Mouse (Mus musculus) retina, adult 2 months (tissue): ENCODE data around the gene Espl1.

Source experiments
- DNase-seq: peaks from one replicate; pipeline ENCODE4 v3.0.0-alpha.2; 2012; ENCODE audit warnings: low read depth, low spot score

The Espl1 gene

DNA sequence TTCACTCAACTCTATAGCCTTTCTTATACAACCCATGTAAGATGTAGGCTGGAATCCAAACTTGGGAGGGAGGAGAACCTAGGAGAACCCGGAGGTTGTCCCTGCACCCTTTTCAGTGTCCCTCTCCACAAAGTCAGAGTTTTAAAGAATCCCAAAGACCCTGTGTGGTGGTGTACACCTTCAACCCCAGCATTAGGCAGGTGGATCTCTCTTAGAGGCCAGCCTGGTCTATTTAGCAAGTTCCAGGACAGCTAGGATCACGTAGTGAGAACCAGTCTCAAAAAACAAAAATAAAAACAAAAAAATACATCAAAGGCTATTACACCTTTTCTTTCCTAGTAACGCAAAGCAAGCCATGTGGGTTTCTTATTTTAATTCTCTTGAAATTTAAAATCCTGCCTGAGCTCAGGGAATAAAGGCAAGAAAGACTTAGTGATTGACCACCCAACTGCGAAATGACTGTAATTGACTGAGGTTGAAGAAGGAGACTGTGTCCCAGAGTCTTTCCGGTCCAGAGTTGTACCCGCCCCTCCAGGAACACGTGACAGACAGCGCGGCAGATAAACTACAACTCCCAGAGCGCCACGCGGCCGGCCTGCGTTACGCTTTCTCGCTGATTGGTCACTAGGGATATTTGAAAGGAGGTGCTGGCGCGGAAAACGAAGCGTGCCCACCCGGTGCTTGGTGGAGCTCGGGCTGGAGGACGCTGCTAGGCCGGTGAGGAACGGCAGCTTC is at the start of gene Espl1:
TSS of gene Espl1 (plus strand) at position 634 of the 735 bp plus-strand sequence.
- peak; percentile 71 for DNase-seq

DNA sequence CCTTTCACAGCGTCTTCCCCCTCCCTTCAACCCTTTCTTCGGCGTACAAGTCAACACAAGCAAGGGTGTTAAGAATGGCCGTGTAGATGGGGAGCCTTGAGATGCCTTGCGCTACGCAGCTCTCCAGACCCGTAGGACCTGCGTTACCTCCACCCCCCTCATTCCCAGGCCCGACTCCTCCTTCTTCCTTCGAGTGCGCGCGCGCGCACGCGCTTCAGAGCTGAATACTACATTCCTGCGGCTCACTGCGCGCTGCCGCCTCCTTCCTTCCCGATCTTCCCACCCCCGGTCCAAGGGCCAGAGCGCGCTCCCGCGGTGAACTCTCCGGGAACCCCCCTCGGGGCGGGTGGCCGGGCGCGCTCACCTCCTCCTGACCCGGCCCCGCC is 49.2 kb upstream of the Espl1 start:
- peak; percentile 79 for DNase-seq

DNA sequence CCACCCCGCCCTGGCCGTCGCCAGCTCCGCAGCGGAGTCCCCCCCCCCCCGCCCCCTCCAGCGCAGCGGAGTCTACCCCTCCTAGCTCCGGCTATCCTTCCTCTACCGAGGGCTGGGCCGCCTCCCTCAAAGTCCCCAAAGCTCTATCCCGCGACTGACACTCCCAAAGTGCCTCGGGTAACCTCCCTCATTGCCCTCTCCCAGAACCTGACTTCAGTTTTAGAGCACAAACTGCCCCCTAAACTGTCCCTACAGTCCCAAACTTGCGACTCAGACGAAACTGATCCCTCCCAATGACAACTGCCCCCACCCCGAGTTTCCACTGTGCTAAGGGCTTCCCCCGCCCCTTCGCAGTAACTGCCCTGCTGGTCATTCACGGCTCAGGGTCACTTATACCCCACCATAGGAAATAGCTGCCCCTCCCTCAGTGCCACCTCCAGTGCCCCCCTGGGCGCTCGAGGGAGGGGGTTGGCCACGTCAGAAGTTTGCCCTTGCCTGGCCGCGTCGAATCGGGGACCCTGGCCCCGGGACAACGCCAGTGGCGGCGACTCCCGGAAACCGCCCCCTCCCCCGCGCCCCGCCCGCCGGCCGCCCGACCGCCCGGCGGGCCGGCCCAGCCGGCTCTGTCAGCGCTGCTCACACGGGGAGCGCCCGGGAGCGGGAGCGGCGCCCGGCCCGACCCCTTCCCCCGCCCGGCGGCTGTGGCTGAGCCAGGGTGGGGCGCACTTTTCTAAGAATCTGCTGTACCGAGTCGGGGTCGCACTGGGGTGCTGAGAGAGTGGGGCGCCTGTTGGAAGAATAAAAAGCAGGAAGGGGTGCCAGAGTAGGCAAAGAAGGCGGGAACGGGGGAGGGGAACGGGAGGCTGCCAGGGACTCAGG is 48.6 kb upstream of the Espl1 start:
- DNase-seq, result no peak

DNA sequence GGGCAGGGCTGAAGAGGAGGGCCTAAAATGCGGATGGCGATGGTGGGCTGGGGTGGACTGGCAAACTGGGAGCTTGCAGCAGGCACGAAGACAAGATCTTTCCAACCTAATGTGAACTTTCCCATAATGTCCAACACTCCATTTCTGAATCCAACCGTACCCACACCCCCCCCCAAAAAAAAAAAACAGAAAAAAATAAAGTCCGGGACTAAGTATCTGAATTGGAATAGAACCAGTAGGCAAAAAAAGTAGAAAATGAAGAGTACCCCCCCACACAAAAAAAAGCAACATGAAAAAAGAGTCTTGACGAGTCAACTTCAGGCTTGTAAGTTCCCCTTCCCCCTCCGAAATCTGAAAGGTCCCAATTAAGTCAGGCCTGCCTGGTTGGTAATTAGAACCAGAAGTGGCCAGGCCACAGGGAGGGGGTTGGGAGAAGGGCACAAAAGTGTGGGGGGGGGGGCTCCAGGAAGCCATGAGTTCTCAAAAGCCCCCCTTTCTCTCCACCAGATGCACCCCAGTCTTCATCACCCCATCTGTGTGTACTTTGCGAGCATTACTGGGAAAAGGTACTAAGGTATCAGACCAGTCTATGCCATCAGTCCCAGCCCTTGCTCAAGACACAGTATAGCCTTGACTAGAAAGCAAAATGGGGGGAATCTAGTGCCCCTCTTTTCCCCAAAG is 47.8 kb upstream of the Espl1 start:
- DNase-seq, result no peak

DNA sequence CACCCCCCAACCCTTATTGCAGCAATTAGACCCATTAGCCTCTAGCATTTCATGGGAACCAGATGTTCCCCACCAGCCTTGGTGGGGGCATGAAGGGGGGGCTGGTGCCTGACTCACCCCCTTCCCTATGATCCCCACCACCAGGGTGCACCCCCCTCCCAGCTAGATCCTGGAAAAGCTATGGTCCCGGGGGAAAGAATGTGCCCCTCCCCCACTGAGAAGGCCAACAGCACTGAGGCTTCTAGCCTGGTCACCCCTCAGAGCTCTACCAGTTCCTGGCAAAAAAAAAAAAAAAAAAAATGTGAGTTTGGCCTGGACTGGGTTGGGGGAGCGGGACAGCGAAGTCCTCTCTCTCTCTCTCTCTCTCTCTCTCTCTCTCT is 47.3 kb upstream of the Espl1 start:
- DNase-seq, result no peak

DNA sequence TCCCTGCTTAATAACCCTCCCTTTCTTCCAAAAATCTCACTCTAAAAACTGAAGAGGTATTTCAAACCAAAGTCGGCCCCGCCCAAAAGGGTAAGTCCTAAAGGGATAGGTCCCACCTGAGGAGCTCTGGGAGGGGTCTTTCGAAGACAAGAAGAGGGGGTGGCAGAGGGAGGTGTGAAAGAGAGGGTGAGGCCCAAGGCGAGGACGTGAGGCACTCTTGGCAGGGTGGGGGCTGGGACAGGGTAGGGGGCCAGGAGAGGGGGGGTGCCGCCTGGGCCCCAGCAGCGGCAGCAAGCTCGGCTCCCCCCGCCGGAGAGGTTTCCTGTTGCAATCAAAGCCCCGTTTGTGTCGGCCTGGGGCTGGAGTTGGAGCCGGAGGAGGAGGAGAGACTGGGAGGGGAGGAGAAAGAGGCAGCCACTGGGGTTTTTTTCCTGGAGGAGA is 46.8 kb upstream of the Espl1 start:
- no peak for DNase-seq

DNA sequence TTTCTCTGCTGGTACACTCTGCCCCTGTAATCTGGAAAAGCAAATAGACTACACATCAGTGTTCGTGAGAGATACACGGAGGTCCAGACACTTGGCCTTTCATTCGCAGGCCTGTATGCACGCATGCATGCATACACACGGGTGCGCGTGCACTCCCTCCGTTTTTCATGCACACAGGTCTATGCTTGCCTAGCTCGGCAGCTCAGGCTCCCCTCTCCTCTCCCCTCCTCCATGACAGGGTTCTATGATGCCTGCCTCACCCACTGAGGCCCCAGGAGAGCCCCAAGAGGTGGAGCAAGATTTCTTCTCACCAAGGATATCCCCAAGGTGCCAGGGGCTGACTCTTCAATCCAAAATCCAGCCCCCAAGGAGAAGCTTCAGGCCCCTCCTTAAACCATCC is 46.1 kb upstream of the Espl1 start:
- DNase-seq, result no peak

DNA sequence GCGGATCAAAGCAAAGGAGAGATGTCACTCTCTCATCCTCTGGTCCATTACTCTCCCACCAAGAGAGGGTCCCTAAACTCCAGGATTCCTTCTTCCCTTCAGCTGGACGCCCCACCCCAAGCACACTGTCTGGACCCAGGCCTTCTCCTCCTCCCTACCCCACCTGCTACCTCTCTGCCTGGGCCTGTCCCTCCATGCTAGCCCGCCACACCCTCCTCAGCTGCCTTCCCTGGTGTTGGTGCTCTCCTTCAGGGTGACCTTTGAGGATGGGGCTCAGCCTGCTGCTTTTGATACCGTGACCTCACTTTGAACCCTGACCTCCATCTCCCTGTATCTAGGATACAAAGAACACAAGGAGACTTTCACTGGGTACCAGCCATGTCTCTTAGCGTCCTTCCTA is 45.5 kb upstream of the Espl1 start:
- no peak for DNase-seq

DNA sequence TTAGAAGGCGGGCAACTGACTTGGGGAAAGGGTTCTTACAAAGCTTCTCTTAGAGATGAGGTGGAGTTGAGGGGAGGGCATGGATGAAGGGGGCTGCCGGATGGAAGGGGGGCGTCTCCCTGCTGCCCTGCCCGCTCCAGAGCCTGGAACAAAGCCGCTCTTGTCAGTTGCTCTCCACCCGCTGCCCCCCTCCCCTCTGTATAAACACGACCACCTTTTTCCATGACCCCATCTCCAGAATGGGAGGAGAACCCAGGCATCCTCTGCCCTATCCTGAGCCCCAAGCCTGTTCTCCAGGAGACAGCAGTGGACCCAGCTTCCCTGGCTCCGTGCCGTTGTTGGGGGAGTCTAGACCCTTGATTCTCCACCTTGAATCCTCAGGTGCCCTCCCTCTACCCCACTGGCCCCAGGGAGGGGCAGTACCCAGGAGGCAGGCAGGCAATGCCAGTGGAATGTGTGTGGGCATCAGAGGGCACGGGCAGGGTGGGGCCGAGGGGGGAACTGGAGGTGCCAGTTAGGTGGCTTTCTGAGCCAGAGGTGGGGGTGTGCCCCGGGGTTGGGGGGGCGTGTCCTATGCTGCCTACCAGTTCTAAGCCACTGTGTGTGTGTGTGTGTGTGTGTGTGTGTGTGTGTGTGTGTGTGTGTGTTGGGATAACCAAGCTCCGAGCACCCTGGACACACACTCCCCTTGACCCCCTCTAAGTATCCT is 40.4 kb upstream of the Espl1 start:
- no peak for DNase-seq

DNA sequence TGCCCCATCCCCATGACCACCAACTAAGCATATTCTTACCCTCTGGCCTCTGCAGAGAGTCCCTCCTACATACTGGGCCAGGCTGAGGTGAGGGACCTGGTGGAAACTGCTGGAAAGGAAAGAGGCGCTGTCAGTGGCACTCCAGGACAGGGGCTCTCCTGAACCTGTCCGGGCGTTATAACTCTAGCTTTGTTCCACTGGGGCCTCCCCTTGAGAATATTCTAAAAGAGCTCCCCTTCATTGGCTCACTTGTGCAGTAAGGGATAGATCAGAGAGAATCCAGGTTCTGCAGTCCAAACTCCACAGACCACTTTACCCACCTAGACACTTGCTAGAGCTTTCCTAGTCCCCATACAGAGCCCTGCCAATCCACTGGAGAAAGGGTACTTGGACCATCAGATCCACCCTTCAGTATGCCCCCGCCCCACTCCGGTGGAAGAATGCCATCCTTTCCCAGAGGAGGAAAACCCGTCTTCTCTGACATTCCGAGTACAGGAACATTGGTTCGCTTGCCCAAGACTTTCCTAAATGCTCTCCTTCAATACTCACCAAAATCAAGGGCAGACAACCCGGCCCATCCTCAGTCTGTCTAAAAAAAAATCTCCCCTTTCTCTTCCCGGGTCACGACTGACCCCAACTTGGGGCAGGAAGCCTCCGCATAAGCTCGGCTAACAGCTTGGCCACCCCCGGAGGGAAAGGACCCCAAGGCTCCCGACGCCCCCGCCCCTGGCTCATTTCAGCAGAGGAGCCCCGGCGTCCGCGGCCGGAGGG is 39.5 kb upstream of the Espl1 start:
- DNase-seq, result no peak

DNA sequence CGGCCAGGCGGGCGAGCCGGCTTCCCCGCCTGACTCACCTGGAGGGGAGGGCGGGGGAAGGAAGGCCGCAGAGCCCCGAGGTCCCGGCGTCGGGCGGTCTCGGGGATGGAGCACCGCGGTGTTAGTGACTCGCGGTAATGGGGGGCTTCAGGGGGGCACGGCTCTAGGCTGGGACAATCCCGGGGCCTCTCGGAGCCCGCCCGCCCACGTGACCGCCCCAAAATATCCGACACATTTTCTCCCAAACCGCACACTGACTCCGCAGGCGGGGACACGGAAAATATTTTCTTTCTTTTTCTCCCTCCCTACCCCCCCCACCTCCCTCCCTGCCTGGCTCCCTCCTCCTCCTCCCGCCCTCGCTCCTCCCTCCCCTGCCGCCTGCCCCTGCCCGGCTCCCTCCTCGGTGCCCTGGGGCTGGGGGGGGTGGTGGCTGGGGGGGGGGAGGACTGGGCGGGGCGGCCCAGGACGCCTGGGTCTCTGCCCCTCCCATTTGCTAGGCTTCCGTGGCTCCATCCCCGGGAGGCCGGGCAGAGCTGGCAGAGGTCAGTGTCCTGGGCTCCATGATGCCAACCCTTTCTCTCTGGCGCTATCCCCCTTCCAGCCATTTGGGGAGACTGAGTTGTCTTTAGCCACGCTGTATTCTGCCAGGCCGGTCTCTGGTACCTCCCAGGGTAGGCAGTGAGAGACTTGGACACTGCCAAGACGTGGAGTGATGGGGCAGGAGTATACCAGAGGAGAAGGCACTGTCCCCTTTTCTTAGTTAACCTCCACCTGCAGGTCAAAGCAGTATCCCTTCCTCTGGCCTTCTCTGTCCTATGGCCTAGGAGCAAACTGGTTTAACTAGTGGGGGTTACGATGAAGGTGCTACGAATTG is 38.6 kb upstream of the Espl1 start, which contains the start of gene Rarg:
TSS of gene Rarg (minus strand) at position 316 of the 874 bp plus-strand sequence.
- no peak for DNase-seq

DNA sequence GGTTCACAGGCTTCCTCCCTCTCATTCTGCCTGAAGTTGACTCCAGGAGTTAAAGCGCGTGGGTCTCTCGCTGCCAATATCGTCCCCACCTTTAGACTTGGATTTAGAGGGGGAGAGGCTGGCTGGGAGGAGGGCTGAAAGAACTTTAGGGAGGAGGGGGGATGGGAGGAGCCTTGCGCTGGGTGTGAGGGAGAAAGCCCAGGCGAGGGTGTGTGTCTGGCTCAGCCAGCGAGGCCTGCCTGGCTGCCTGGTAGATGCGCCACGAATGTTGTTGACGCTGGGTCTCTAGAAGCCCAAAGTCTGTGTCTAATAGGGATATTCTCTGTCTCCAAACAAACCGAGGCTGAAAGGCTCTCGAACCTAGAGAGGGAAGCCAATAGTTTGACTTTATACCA is 38.0 kb upstream of the Espl1 start:
- no peak for DNase-seq

DNA sequence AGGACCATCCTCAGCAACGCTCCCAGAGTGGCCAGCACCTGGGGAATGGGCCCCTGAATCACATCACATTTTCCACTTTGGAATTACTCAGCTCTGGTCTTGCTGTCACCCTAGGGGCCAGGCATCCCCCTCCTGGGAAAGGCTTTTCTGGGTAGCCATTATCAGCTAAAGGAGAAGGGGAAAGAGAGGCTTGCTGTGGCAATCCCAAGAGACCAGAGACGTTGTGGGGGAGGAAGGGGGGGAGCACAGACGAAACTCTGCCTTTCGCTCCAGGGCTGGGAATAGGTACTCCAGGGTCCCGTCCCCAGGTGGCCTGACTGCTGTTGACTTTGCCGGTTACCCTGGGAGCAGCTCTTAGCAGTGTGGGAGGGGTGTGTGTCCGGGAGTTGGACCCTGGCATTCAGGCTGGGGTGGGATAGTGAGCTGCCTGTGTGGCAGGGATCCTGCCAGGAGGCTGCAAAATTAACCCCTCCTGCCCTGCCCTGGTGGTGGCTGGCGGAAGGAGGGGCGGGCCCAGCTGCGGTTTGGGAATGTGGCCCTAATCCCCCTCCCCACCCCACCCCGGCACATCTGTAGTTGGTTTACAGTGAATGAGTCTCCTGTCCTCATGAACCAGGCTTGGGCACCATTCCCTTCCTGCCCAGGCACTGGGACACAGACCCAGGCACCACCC is 37.3 kb upstream of the Espl1 start:
- DNase-seq, result no peak

DNA sequence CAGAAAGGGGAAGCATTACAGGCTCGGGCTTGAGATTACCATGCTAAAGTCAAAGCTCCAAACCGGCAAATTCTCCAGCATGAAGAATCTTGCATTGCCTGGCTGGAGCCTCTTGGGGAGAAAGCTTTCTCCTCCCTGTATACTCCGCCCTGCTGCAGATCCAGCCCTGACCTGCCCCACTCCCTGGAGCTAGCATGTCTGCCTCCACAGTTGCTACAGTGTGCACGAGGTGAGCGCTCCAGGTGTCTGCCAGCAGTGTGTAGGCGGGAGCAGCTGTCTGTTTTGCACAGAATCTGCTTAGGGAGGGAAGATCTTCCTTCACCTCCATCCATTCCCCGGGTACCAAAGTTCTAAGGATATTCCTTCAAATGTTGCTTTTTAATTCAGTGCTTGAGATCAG is 33.5 kb upstream of the Espl1 start:
- DNase-seq, result no peak

DNA sequence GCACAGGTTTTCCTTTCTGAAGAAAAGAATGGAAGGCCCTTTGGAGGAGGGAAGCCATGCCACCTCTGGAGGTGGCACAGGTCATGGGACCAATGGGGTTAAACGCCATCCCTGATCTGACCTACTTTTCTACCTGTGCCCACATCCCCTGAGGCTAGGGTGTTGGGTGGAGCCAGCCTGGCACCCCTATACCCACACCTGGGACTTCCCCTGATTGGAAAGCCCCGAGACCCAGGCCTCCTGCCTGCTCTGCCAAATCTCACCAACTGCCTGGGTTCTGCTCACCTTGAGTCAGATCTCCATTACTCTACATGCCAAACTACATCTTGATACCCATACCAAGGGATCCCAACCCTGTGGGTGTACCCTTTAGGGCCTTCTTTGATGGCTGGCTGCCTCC is 33.0 kb upstream of the Espl1 start:
- no peak for DNase-seq

DNA sequence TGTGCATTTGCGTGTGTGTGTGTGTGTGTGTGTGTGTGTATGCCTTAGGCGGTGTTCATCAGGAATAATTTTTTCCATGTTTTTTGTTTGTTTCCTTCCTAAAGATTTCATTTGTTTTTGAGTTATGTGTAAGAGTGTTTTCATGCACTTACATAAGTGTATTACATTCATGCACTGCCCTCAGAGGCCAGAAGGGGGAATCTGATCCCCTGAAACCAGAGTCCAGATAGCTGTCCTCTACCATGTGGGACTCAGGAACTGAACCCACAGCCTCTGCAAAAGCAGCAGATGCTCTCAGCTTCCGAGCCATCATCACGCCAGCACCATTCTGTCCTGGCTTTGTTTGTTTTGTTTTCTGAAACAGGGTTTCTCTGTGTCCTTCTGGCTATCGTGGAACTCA is 30.5 kb upstream of the Espl1 start:
- no peak for DNase-seq

DNA sequence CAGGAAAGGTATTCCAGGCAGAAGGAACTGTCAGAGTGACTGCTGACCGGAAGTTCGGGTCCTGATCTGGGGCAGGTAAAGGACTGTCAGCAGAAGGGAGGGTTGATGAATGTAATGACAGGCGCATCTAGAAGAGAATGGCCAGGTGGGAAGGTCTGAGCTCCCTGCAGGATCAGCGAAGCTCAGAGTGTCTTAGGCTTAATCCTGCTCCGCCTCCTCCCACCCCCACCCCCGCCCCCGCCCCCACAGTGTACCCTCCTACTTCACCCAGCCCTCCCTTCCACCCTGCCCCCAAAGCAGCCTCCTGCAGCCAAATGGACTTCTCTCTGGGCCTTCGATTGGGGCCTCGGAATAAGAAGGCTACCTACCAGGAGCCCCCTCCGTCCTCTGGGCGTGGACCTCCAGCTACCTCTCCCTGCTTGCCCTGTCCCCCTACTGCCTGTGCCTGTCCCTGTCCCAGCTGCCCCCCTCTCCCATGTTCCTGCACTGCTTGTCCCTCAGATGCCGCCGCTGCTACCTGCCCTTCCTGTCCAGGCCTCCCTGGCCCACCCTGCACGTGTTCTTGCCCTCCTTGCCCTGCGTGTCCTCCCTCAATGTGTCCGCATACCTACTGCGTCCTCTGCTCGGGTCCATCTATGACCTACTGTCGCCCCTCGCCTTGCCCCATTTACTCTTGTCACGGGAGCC is 25.6 kb upstream of the Espl1 start, which contains the start of gene Gm9918:
TSS of gene Gm9918 (plus strand) at position 290 of the 687 bp plus-strand sequence.
- peak; percentile 76 for DNase-seq

DNA sequence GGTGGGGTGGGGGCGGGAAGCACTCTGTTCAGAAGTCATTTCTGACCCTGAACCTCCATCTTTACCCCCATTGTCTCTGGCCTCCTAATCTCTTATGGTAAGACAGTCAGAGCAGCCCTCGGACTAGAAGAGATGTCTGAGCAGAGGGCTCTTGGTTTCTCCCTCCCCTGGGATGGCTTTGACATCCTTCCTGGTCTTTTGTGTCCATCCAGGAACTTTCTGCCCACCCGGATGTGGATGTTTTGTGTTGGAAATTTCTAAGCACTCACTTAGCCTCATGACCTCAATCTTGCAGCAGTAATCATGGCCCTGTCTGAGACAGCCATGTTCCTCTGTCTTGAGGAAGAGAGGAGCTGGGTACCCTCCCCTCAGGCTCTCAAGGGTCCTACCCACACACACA is 24.6 kb upstream of the Espl1 start:
- no peak for DNase-seq
